Mouse (Mus musculus) olfactory bulb, adult 2 months (tissue): ENCODE measurements around the gene Fyn.

Experiments
- CTCF ChIP-seq: fragments of 200-500 bp; IDR thresholded peaks from 2 replicates; pipeline ENCODE4 v1.5.1; 2012; ENCODE audit warnings: low read depth, mild to moderate bottlenecking, low read length, moderate library complexity; ENCODE audit not compliant: insufficient read depth
- POLR2A ChIP-seq: fragments of 200-500 bp; IDR thresholded peaks from 2 replicates; pipeline ENCODE4 v1.6.1; 2012; ENCODE audit warnings: mild to moderate bottlenecking, low read depth, low read length, moderate library complexity; ENCODE audit not compliant: insufficient read depth

DNA sequence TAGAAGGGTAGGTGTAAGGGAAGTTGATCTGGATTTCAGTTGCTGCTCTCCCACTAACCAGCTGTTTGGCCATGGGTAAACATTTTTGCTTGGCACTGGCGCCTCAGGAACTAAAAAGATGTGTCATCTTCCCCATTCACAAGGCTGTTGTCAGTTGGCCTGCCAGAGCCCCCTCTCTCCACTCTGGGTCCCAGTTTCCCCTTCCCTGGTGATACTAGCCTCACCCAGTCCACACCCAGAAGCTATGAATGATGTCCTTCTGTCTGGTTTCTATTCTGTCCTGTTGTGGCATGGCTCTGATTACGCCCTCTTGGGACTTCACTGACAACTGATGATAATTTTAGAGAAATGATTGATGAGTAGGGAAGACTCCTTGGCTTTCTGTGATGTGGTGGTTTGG is 38.9 kb downstream of the Fyn start:
- no peak for TF ChIP-seq CTCF
- TF ChIP-seq POLR2A: no peak
